Mouse (Mus musculus) layer of hippocampus, adult 2 months (tissue): ENCODE results near the gene Leng8. TPM values are rescaled to one million over a fixed set of nuclear protein-coding genes. Genes with fewer than 3 reads are reported as not detected.

Experiments used
- DNase-seq, 2 experiments: peaks; one replicate each; pipeline ENCODE4 v3.0.0; 2022; ENCODE audit warnings: low spot score in 2 of 2
- H3K27ac ChIP-seq: fragments of 200-600 bp; 2 replicates; pipeline ENCODE4 v1.8.1; 2022
- H3K4me3 ChIP-seq: fragments of 200-600 bp; 2 replicates; pipeline ENCODE4 v1.8.1; 2022; ENCODE audit warnings: mild to moderate bottlenecking
- CTCF ChIP-seq: fragments of 200-600 bp; conservative IDR thresholded peaks from 2 replicates; pipeline ENCODE4 v1.8.1; 2022; ENCODE audit warnings: antibody characterized with exemption, mild to moderate bottlenecking, moderate library complexity
- total RNA-seq, 2 experiments: library from RNA; stranded (reverse); gene quantifications; 2 replicates each; pipeline ENCODE4 v1.2.3; 2021

The Leng8 gene
- total RNA-seq, 2 experiments from 2014 or later: 189 to 218 TPM

GRCm38 (mm10) chr7:4119976-4120921, 16.6 kb upstream of the Leng8 start:
- TF ChIP-seq CTCF: no peak
- Histone ChIP-seq H3K4me3 (peak overlapping the region; percentile 87), H3K27ac (peak overlapping the region; percentile 99)
- DNase-seq: peak in 1 of 2 experiments; percentile 61

- peak overlapping the region; percentile 99 for H3K27ac ChIP-seq
- peak overlapping the region; percentile 32 for H3K4me3 ChIP-seq
- no peak for DNase-seq
- no peak for TF ChIP-seq CTCF
Measured at GRCm38 (mm10) chr7:4122076-4122768, 14.6 kb upstream of the Leng8 start.

- Histone ChIP-seq H3K27ac (peak overlapping the region; percentile 99), H3K4me3 (peak overlapping the region; percentile 32)
- DNase-seq: no peak
- TF ChIP-seq CTCF: no peak
Measured at GRCm38 (mm10) chr7:4122783-4123182, 14.1 kb upstream of the Leng8 start.

GRCm38 (mm10) chr7:4123732-4124131, 13.1 kb upstream of the Leng8 start:
- no peak for TF ChIP-seq CTCF
- DNase-seq: peak; percentile 77 to 93
- peak overlapping the region; percentile 99 for H3K27ac ChIP-seq
- H3K4me3 ChIP-seq: peak overlapping the region; percentile 32; the same call in 1 of the 2 replicates

GRCm38 (mm10) chr7:4124315-4124759, 12.5 kb upstream of the Leng8 start:
- peak overlapping the region; percentile 32 for H3K4me3 ChIP-seq
- TF ChIP-seq CTCF: peak; percentile 41
- DNase-seq: peak; percentile 85 to 95
- H3K27ac ChIP-seq: peak overlapping the region; percentile 99

GRCm38 (mm10) chr7:4124856-4125255, 12.0 kb upstream of the Leng8 start:
- TF ChIP-seq CTCF: no peak
- H3K4me3 ChIP-seq: peak overlapping the region; percentile 32
- DNase-seq: no peak
- H3K27ac ChIP-seq: peak overlapping the region; percentile 99

- Histone ChIP-seq H3K27ac (peak overlapping the region; percentile 99), H3K4me3 (no peak overlapping the region; the same call in 1 of the 2 replicates)
- TF ChIP-seq CTCF: peak; percentile 49
- no peak for DNase-seq
Measured at GRCm38 (mm10) chr7:4125306-4125705, 11.5 kb upstream of the Leng8 start.

GRCm38 (mm10) chr7:4126992-4127785, 9.7 kb upstream of the Leng8 start:
- no peak for TF ChIP-seq CTCF
- H3K27ac ChIP-seq: peak overlapping the region; percentile 99
- DNase-seq: peak in 1 of 2 experiments; percentile 8
- H3K4me3 ChIP-seq: no peak overlapping the region

GRCm38 (mm10) chr7:4127894-4128293, 8.9 kb upstream of the Leng8 start:
- H3K27ac ChIP-seq: peak overlapping the region; percentile 99
- TF ChIP-seq CTCF: no peak
- no peak overlapping the region for H3K4me3 ChIP-seq
- DNase-seq: no peak

- Histone ChIP-seq H3K4me3 (no peak overlapping the region), H3K27ac (peak overlapping the region; percentile 99)
- no peak for DNase-seq
- no peak for TF ChIP-seq CTCF
Measured at GRCm38 (mm10) chr7:4128860-4129259, 8.0 kb upstream of the Leng8 start.

GRCm38 (mm10) chr7:4130686-4131452, 6.0 kb upstream of the Leng8 start:
- Histone ChIP-seq H3K27ac (peak overlapping the region; percentile 99), H3K4me3 (no peak overlapping the region)
- peak in 1 of 2 experiments; percentile 85 for DNase-seq
- TF ChIP-seq CTCF: peak; percentile 84

GRCm38 (mm10) chr7:4131964-4132363, 4.9 kb upstream of the Leng8 start:
- DNase-seq: no peak
- H3K4me3 ChIP-seq: no peak overlapping the region
- H3K27ac ChIP-seq: peak overlapping the region; percentile 99
- TF ChIP-seq CTCF: no peak
